Mouse (Mus musculus) heart, embryonic 13.5 days (tissue): ENCODE measurements around the gene Cdkl3. TPM values are rescaled to one million over a fixed set of nuclear protein-coding genes. Genes with fewer than 3 reads are reported as not detected.

Experiments used
- ATAC-seq: fragments of 200-750 bp; cut with Nextera tagmentation; 2 replicates; pipeline ENCODE4 v1.8.0; 2017; ENCODE audit warnings: moderate TSS enrichment; ENCODE audit not compliant: insufficient number of reproducible peaks, low FRiP score, low TSS enrichment; ENCODE audit errors: extremely low read depth
- H3K27ac ChIP-seq: fragments of 300-500 bp; sonication (generic); replicated peaks from 2 replicates; pipeline ENCODE4 v1.5.1; 2015; ENCODE audit warnings: moderate library complexity, mild to moderate bottlenecking, inconsistent platforms
- H3K27me3 ChIP-seq: fragments of 300-500 bp; sonication (generic); replicated peaks from 2 replicates; pipeline ENCODE4 v1.6.1; 2015; ENCODE audit warnings: mild to moderate bottlenecking, inconsistent platforms
- H3K36me3 ChIP-seq: fragments of 300-500 bp; sonication (generic); 2 replicates; pipeline ENCODE4 v1.6.1; 2015; ENCODE audit warnings: mild to moderate bottlenecking, inconsistent platforms
- H3K4me1 ChIP-seq: fragments of 300-500 bp; sonication (generic); 2 replicates; pipeline ENCODE4 v1.6.1; 2015; ENCODE audit warnings: inconsistent platforms
- H3K4me2 ChIP-seq: fragments of 300-500 bp; sonication (generic); 2 replicates; pipeline ENCODE4 v1.6.1; 2015; ENCODE audit warnings: inconsistent platforms, mild to moderate bottlenecking, moderate library complexity
- H3K4me3 ChIP-seq: fragments of 300-500 bp; sonication (generic); 2 replicates; pipeline ENCODE4 v1.5.1; 2015; ENCODE audit warnings: moderate library complexity, mild to moderate bottlenecking, inconsistent platforms
- H3K9ac ChIP-seq: fragments of 300-500 bp; sonication (generic); 2 replicates; pipeline ENCODE4 v1.6.1; 2015; ENCODE audit warnings: inconsistent platforms, mild to moderate bottlenecking, moderate library complexity
- H3K9me3 ChIP-seq: fragments of 300-500 bp; sonication (generic); 2 replicates; pipeline ENCODE4 v1.6.1; 2016; ENCODE audit warnings: inconsistent platforms
- WGBS: fragments of 180-500 bp; shearing (Covaris S2); methylation state at CpG from one replicate; pipeline ENCODE4 v1.1.7; 2015; ENCODE audit warnings: mixed read lengths; 5-methylcytosine and 5-hydroxymethylcytosine counted together
- microRNA-seq: library from miRNA; unstranded; fragments of <30 nt; microRNA quantifications from one replicate; pipeline ENCODE4, GENCODE M21; 2016
- polyA plus RNA-seq: library from polyadenylated mRNA; unstranded; fragments of >200 nt; fragmentation: Nextera tagmentation; extraction: Ambion mirVana; gene quantifications from 2 replicates; pipeline ENCODE4 v1.2.1, GENCODE M21; 2015

Gene Cdkl3
- polyA plus RNA-seq, 1 experiment from 2014 or later: 7.8 TPM

- no peak overlapping the region for H3K9ac ChIP-seq
- H3K27me3 ChIP-seq: no peaks in the 10 kb centered on the region
- H3K4me1 ChIP-seq: peaks cover 24% of the 10 kb centered on the region
- no peak overlapping the region for H3K4me2 ChIP-seq
- H3K36me3 ChIP-seq: peaks cover 79% of the 10 kb centered on the region
- H3K9me3 ChIP-seq: peaks cover 5% of the 10 kb centered on the region; the same call in 1 of the 2 replicates
- 91% methylated on average over 4 of the region's 4 CpGs for WGBS
- no peak for ATAC-seq
- H3K4me3 ChIP-seq: no peak overlapping the region
- H3K27ac ChIP-seq: no peak overlapping the region
These were observed 120.4 kb downstream of the Cdkl3 start for GRCm38 (mm10) chr11:52124468-52124867.

DNA sequence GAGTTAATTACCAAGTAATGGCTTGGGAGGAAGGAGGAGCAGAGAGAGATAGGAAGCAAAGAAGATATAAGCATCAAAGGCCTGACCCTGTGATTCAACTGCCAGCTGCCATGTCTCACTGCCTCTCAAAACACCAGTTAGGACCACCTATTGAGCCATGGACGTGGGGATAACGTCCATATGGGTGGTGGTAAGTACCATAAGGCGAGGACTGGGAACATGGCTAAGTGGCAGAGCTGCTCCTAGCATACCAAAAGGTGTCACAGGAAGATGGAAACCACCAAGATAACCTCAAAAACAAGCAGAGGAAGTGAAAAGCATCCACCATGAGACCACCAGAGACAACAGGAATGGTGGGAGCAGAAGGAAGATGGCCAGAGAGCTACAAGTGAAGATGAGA lies 123.1 kb downstream of the Cdkl3 start:
- H3K4me1 ChIP-seq: peaks cover 34% of the 10 kb centered on the region
- no peaks in the 10 kb centered on the region for H3K9me3 ChIP-seq
- H3K36me3 ChIP-seq: peaks cover 53% of the 10 kb centered on the region
- 65% methylated on average over 3 of the region's 3 CpGs for WGBS
- H3K9ac ChIP-seq: no peak overlapping the region
- ATAC-seq: no peak
- H3K4me2 ChIP-seq: no peak overlapping the region
- H3K27me3 ChIP-seq: no peaks in the 10 kb centered on the region
- H3K4me3 ChIP-seq: no peak overlapping the region
- no peak overlapping the region for H3K27ac ChIP-seq

DNA sequence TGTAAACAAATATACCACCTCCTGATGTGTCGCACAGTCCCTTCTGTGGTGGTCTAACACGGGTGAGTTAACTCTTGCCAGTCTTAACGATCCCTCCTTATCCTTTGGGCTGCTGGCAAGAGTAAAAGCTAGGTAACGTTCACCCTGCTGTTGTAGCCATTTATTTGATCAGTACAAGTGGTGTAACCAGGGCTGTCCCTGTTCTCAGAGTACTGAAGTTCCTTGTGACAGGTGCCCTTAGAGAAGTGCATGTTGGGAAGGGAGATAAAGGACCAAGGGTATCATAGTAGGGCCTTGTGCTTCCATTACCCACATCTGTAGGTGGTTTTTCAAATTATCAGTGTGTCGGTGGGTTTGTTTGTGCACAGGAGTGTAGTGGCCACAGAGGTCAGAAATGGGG lies 123.7 kb downstream of the Cdkl3 start:
- 71% methylated on average over 5 of the region's 5 CpGs for WGBS
- Histone ChIP-seq H3K4me1 (peaks cover 34% of the 10 kb centered on the region), H3K4me2 (no peak overlapping the region), H3K9me3 (no peaks in the 10 kb centered on the region), H3K27ac (no peak overlapping the region), H3K9ac (no peak overlapping the region), H3K4me3 (no peak overlapping the region), H3K27me3 (no peaks in the 10 kb centered on the region), H3K36me3 (peaks cover 47% of the 10 kb centered on the region)
- no peak for ATAC-seq

DNA sequence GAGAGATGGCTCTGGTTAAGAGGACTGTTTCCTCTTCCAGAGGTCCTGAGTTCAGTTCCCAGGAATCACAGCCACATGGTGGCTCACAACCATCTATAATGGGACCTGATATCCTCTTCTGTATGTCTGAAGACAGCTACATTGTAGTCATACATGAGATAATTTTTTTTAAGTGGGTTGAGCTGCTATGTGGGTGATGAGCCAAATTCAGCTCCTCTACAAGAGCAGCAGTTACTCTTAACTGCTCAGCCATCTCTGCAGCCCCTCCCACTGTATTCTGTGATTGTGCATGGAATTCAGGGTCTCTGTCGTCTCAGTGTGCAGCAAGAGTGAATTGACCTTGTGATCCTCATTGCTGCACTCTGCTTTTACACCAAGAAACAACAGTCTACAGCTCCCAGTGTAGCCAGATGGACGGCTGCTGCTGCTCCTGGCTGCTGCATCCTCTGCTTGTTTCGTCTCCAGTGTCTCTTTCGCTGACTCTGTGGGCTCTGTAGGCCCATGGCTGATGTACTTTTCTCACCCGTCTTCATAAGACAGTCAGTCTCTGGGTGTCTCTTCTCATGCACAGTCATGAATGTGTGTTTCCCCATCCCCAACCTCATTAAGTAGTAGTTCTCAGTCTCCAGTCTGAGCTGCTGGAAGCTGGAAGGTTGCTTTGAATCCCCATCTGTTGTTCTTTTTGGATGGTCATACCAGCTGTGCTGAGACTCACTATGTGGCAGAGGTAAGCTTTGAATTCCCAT lies 124.5 kb downstream of the Cdkl3 start:
- Histone ChIP-seq H3K36me3 (peaks cover 40% of the 10 kb centered on the region), H3K27ac (peak overlapping the region; percentile 68; the same call in 1 of the 2 replicates)
- WGBS: 63% methylated on average over 5 of the region's 5 CpGs

GRCm38 (mm10) chr11:52129171-52129570 lies 125.2 kb downstream of the Cdkl3 start:
- 0 out of 2 replicates have a peak, but pooled peaks cover 2% of the 10 kb centered on the region for H3K9me3 ChIP-seq
- no peak overlapping the region for H3K4me3 ChIP-seq
- no peaks in the 10 kb centered on the region for H3K27me3 ChIP-seq
- peak overlapping the region; percentile 68; the same call in 1 of the 2 replicates for H3K27ac ChIP-seq
- peaks cover 34% of the 10 kb centered on the region for H3K4me1 ChIP-seq
- 0 out of 2 replicates have a peak overlapping the region, but pooled peaks have one; percentile 20 for H3K9ac ChIP-seq
- no peak overlapping the region; the same call in 1 of the 2 replicates for H3K4me2 ChIP-seq
- WGBS: 32% methylated on average over 3 of the region's 3 CpGs
- no peak for ATAC-seq
- peaks cover 33% of the 10 kb centered on the region for H3K36me3 ChIP-seq

More for the DNA sequence above, 124.5 kb downstream of the Cdkl3 start:
- H3K4me1 ChIP-seq: peaks cover 34% of the 10 kb centered on the region
- H3K4me3 ChIP-seq: no peak overlapping the region
- ATAC-seq: no peak
- H3K9me3 ChIP-seq: no peaks in the 10 kb centered on the region
- no peaks in the 10 kb centered on the region for H3K27me3 ChIP-seq
- no peak overlapping the region for H3K4me2 ChIP-seq
- H3K9ac ChIP-seq: no peak overlapping the region

GRCm38 (mm10) chr11:52129621-52130450 lies 125.8 kb downstream of the Cdkl3 start:
- Histone ChIP-seq H3K27ac (peak overlapping the region; percentile 68), H3K9me3 (peaks cover 8% of the 10 kb centered on the region; the same call in 1 of the 2 replicates), H3K27me3 (no peaks in the 10 kb centered on the region), H3K4me2 (no peak overlapping the region; the same call in 1 of the 2 replicates), H3K4me1 (peaks cover 34% of the 10 kb centered on the region), H3K4me3 (no peak overlapping the region), H3K36me3 (peaks cover 26% of the 10 kb centered on the region), H3K9ac (0 out of 2 replicates have a peak overlapping the region, but pooled peaks have one; percentile 20)
- no peak for ATAC-seq
- WGBS: 60% methylated on average over 10 of the region's 10 CpGs

GRCm38 (mm10) chr11:52130451-52131068 lies 126.5 kb downstream of the Cdkl3 start:
- Histone ChIP-seq H3K36me3 (peaks cover 19% of the 10 kb centered on the region), H3K4me3 (no peak overlapping the region), H3K4me1 (peaks cover 34% of the 10 kb centered on the region), H3K9me3 (peaks cover 15% of the 10 kb centered on the region; the same call in 1 of the 2 replicates), H3K4me2 (no peak overlapping the region), H3K27me3 (no peaks in the 10 kb centered on the region), H3K27ac (no peak overlapping the region), H3K9ac (no peak overlapping the region)
- no peak for ATAC-seq
- 80% methylated on average over 7 of the region's 7 CpGs for WGBS

Small RNAs within 50 kb of the gene (microRNA-seq; reads per million reads assigned to microRNA genes)
- gene Gm24157 (not detected), gene Mir3061 (25.7 reads per million, percentile 38 among the genes with 10 or more reads in this experiment)

Other genes with a start within 250 kb of the Cdkl3 start
- 9.9 and 10.3 TPM in 2 replicates for gene Sec24a, start 240.6 kb upstream of the Cdkl3 start, polyA plus RNA-seq
- 133 TPM in 2 replicates for gene Sar1b, start 240.5 kb upstream of the Cdkl3 start, polyA plus RNA-seq
- 0.60 and 0.78 TPM in 2 replicates for gene Jade2, start 146.6 kb upstream of the Cdkl3 start, polyA plus RNA-seq
- 63.8 and 71.9 TPM in 2 replicates for gene Cdkn2aipnl, start 36.6 kb upstream of the Cdkl3 start, polyA plus RNA-seq
- gene Ube2b, start 3.5 kb upstream of the Cdkl3 start, polyA plus RNA-seq: 246 and 268 TPM in 2 replicates
- gene Ppp2ca, start 94.5 kb downstream of the Cdkl3 start, polyA plus RNA-seq: 64.2 and 68.9 TPM in 2 replicates
- gene Olfr1373, start 141.3 kb downstream of the Cdkl3 start, polyA plus RNA-seq: not detected in 2 replicates
- not detected in 2 replicates for gene Olfr1371, start 209.8 kb downstream of the Cdkl3 start, polyA plus RNA-seq
- 467 and 522 TPM in 2 replicates for gene Skp1a, start 227.8 kb downstream of the Cdkl3 start, polyA plus RNA-seq